Mouse (Mus musculus) lung, adult 10 weeks (tissue): Measurements from ENCODE around the gene Clic6. TPM values are rescaled to one million over a fixed set of nuclear protein-coding genes. Genes with fewer than 3 reads are reported as not detected.

Source experiments
- polyA plus RNA-seq: library from polyadenylated mRNA; stranded (reverse); fragments of 350-450 nt; fragmentation: Illumina TruSeq; extraction: RNeasy Lipid Tissue Mini Kit (QIAGEN cat#74804); gene quantifications from one replicate; pipeline ENCODE4 v1.2.3, GENCODE M21; 2014; ENCODE audit warnings: low read depth, low replicate concordance; ENCODE audit not compliant: insufficient read depth

Gene Clic6
- 11.8 TPM for polyA plus RNA-seq

GRCm38 (mm10) chr16:92485436-92485835 lies at the start of gene Clic6:
Gene Clic6, plus strand, starts transcription at chr16:92485736.

GRCm38 (mm10) chr16:92470706-92471105 lies 14.8 kb upstream of the Clic6 start, which contains the start of gene Rcan1:
Gene Rcan1, minus strand, starts transcription at chr16:92470867.

Other genes with a start within 250 kb of the Clic6 start
- 27.3 TPM for gene Kcne2, start 193.3 kb upstream of the Clic6 start, polyA plus RNA-seq
- 148 TPM for gene Smim11, start 184.4 kb upstream of the Clic6 start, polyA plus RNA-seq
- not detected for gene Fam243, start 164.3 kb upstream of the Clic6 start, polyA plus RNA-seq
- not detected for gene Kcne1, start 126.3 kb upstream of the Clic6 start, polyA plus RNA-seq
- gene Rcan1, start 14.9 kb upstream of the Clic6 start, polyA plus RNA-seq: 24.8 TPM